Mouse (Mus musculus) liver, adult 2 months (tissue): ENCODE data around the gene Slco1b2.

Experiments used
- CTCF ChIP-seq: fragments of 200-500 bp; IDR thresholded peaks from 2 replicates; pipeline ENCODE4 v1.5.1; 2011; ENCODE audit warnings: low read depth, low read length, control low read depth
- POLR2A ChIP-seq: fragments of 200-500 bp; IDR thresholded peaks from 2 replicates; pipeline ENCODE4 v1.6.1; 2011; ENCODE audit warnings: low read length, control low read depth; ENCODE audit not compliant: insufficient read depth; ENCODE audit errors: extremely low read depth

GRCm38 (mm10) chr6:141629291-141629690 lies at the start of gene Slco1b2:
- TF ChIP-seq POLR2A (peak; percentile 29; the same call in 1 of the 2 replicates), CTCF (no peak)
